Mouse (Mus musculus) stomach, embryonic 16.5 days (tissue): ENCODE measurements around the gene Fam178b. TPM values are rescaled to one million over a fixed set of nuclear protein-coding genes. Genes with fewer than 3 reads are reported as not detected.

Source experiments
- microRNA-seq: library from miRNA; unstranded; fragments of <30 nt; microRNA quantifications from one replicate; pipeline ENCODE4, GENCODE M21; 2016
- polyA plus RNA-seq: library from polyadenylated mRNA; unstranded; fragments of >200 nt; fragmentation: Nextera tagmentation; extraction: Ambion mirVana; gene quantifications from 2 replicates; pipeline ENCODE4 v1.2.1, GENCODE M21; 2015

Fam178b gene
- polyA plus RNA-seq, 1 experiment from 2014 or later = 0.50 TPM

Small RNAs within 50 kb of the gene (microRNA-seq; reads per million reads assigned to microRNA genes)
- not detected for gene Gm24133

Other genes with a start within 250 kb of the Fam178b start
- gene Lman2l, start 237.9 kb downstream of the Fam178b start, polyA plus RNA-seq = 37.8 and 39.2 TPM in 2 replicates
- gene Cnnm4, start 211.6 kb downstream of the Fam178b start, polyA plus RNA-seq = 16.7 and 18.5 TPM in 2 replicates
- 2.5 and 3.0 TPM in 2 replicates for gene Cnnm3, start 171.3 kb downstream of the Fam178b start, polyA plus RNA-seq
- 18.0 and 21.7 TPM in 2 replicates for gene Ankrd23, start 146.3 kb downstream of the Fam178b start, polyA plus RNA-seq
- 1.9 TPM in 1 of 2 replicates, not detected in the other for gene Gm42417, start 143.8 kb downstream of the Fam178b start, polyA plus RNA-seq
- gene Ankrd39, start 135.7 kb downstream of the Fam178b start, polyA plus RNA-seq = 26.7 and 30.5 TPM in 2 replicates
- gene Sema4c, start 124.8 kb downstream of the Fam178b start, polyA plus RNA-seq = 10.0 and 10.6 TPM in 2 replicates
- gene Cox5b, start 8.3 kb upstream of the Fam178b start, polyA plus RNA-seq = 591 and 640 TPM in 2 replicates
- 0.13 TPM in 1 of 2 replicates, not detected in the other for gene 4933424G06Rik, start 27.0 kb upstream of the Fam178b start, polyA plus RNA-seq
- 95.3 and 103 TPM in 2 replicates for gene Actr1b, start 31.2 kb upstream of the Fam178b start, polyA plus RNA-seq
- 0.49 and 0.56 TPM in 2 replicates for gene Zap70, start 78.6 kb upstream of the Fam178b start, polyA plus RNA-seq